Mouse (Mus musculus) spleen, postnatal 4 days (tissue): Measurements from ENCODE around the gene Cacng3.

ENCODE experiments used
- DNase-seq, 2 experiments: peaks; one replicate each; pipeline ENCODE4 v3.0.0; 2022; ENCODE audit warnings: low spot score in 2 of 2

Cacng3 gene

GRCm38 (mm10) chr7:122670442-122670872, at the start of gene Cacng3:
Cacng3 (plus strand) TSS chr7:122670492.
- no peak for DNase-seq

- DNase-seq, result no peak
Measured at GRCm38 (mm10) chr7:122622125-122622774, 48.0 kb upstream of the Cacng3 start.

GRCm38 (mm10) chr7:122623753-122624152, 46.5 kb upstream of the Cacng3 start:
- no peak for DNase-seq

GRCm38 (mm10) chr7:122628050-122628449, 42.2 kb upstream of the Cacng3 start:
- no peak for DNase-seq

GRCm38 (mm10) chr7:122630386-122630785, 39.9 kb upstream of the Cacng3 start:
- no peak for DNase-seq

- no peak for DNase-seq
Measured at GRCm38 (mm10) chr7:122631151-122631550, 39.1 kb upstream of the Cacng3 start.

- DNase-seq, result no peak
Measured at GRCm38 (mm10) chr7:122632946-122633345, 37.3 kb upstream of the Cacng3 start.

- DNase-seq, result no peak
Measured at GRCm38 (mm10) chr7:122633463-122633862, 36.8 kb upstream of the Cacng3 start.

- DNase-seq, result no peak
Measured at GRCm38 (mm10) chr7:122643676-122644075, 26.6 kb upstream of the Cacng3 start.

GRCm38 (mm10) chr7:122649306-122649705, 21.0 kb upstream of the Cacng3 start:
- DNase-seq, result no peak

- DNase-seq, result no peak
Measured at GRCm38 (mm10) chr7:122652523-122652922, 17.8 kb upstream of the Cacng3 start.

GRCm38 (mm10) chr7:122656671-122657070, 13.6 kb upstream of the Cacng3 start:
- no peak for DNase-seq

- DNase-seq, result no peak
Measured at GRCm38 (mm10) chr7:122657423-122658126, 12.7 kb upstream of the Cacng3 start.

- DNase-seq, result no peak
Measured at GRCm38 (mm10) chr7:122665311-122666049, 4.8 kb upstream of the Cacng3 start.

GRCm38 (mm10) chr7:122667903-122668302, 2.4 kb upstream of the Cacng3 start:
- DNase-seq, result no peak

GRCm38 (mm10) chr7:122670873-122671641, 765 bp downstream of the Cacng3 start:
- DNase-seq, result peak; percentile 78 to 90

- DNase-seq, result no peak
Measured at GRCm38 (mm10) chr7:122672981-122673380, 2.7 kb downstream of the Cacng3 start.

GRCm38 (mm10) chr7:122675207-122675606, 4.9 kb downstream of the Cacng3 start:
- DNase-seq, result no peak

GRCm38 (mm10) chr7:122701751-122702150, 31.5 kb downstream of the Cacng3 start:
- DNase-seq, result no peak

GRCm38 (mm10) chr7:122702443-122702842, 32.2 kb downstream of the Cacng3 start:
- DNase-seq, result no peak

- no peak for DNase-seq
Measured at GRCm38 (mm10) chr7:122706736-122707135, 36.4 kb downstream of the Cacng3 start.

GRCm38 (mm10) chr7:122716299-122716698, 46.0 kb downstream of the Cacng3 start:
- DNase-seq, result no peak
